Mouse (Mus musculus): ENCODE data around the gene 1520401A03Rik. TPM values are rescaled to one million over a fixed set of nuclear protein-coding genes. Genes with fewer than 3 reads are reported as not detected.

The 1520401A03Rik gene
- polyA plus RNA-seq, 1 experiment from 2014 or later: not detected

GRCm38 (mm10) chr17:23757581-23757980 is 35.0 kb upstream of the 1520401A03Rik start:
- no peaks in the 10 kb centered on the region for H3K4me1 ChIP-seq (ENCODE audit: control insufficient read depth, insufficient read depth, low read length)
- no peak for ATAC-seq

GRCm38 (mm10) chr17:23755689-23756088 is 33.1 kb upstream of the 1520401A03Rik start:
- WGBS: 91% methylated on average over 13 of the region's 13 CpGs
- Histone ChIP-seq H3K4me2 (ENCODE audit: low read depth, low read length) (no peak overlapping the region), H3K9me3 (ENCODE audit: control insufficient read depth, low read length) (no peaks in the 10 kb centered on the region), H3K4me1 (ENCODE audit: control insufficient read depth, insufficient read depth, low read length) (no peaks in the 10 kb centered on the region), H3K4me3 (ENCODE audit: low read length) (no peak overlapping the region), H3K27ac (ENCODE audit: low read length) (no peak overlapping the region), H3K9ac (ENCODE audit: low read depth, low read length) (no peak overlapping the region), H3K27me3 (replicated peaks; ENCODE audit: control insufficient read depth, insufficient read depth, low read length) (no peaks in the 10 kb centered on the region), H3K36me3 (ENCODE audit: control insufficient read depth, insufficient read depth, low read length) (peaks cover 17% of the 10 kb centered on the region)
- ATAC-seq: no peak; the same call in 1 of the 2 replicates

More at GRCm38 (mm10) chr17:23757581-23757980, 35.0 kb upstream of the 1520401A03Rik start:
- no peaks in the 10 kb centered on the region for H3K9me3 ChIP-seq (ENCODE audit: control insufficient read depth, low read length)
- H3K27ac ChIP-seq (ENCODE audit: low read length): no peak overlapping the region
- no peak overlapping the region for H3K9ac ChIP-seq (ENCODE audit: low read depth, low read length)
- peaks cover 22% of the 10 kb centered on the region for H3K36me3 ChIP-seq (ENCODE audit: control insufficient read depth, insufficient read depth, low read length)
- no peaks in the 10 kb centered on the region for H3K27me3 ChIP-seq (replicated peaks; ENCODE audit: control insufficient read depth, insufficient read depth, low read length)
- 95% methylated on average over 9 of the region's 9 CpGs for WGBS
- H3K4me2 ChIP-seq (ENCODE audit: low read depth, low read length): no peak overlapping the region
- H3K4me3 ChIP-seq (ENCODE audit: low read length): no peak overlapping the region

- 83% methylated on average over 11 of the region's 11 CpGs for WGBS
- peak overlapping the region; percentile 31; the same call in 1 of the 2 replicates for H3K9ac ChIP-seq (ENCODE audit: low read depth, low read length)
- peak overlapping the region; percentile 23 for H3K4me3 ChIP-seq (ENCODE audit: low read length)
Measured at GRCm38 (mm10) chr17:23749400-23750191, 27.0 kb upstream of the 1520401A03Rik start.

GRCm38 (mm10) chr17:23748631-23749391 is 26.2 kb upstream of the 1520401A03Rik start:
- Histone ChIP-seq H3K4me3 (ENCODE audit: low read length) (peak overlapping the region; percentile 23), H3K9ac (ENCODE audit: low read depth, low read length) (peak overlapping the region; percentile 31; the same call in 1 of the 2 replicates), H3K27ac (ENCODE audit: low read length) (no peak overlapping the region), H3K9me3 (ENCODE audit: control insufficient read depth, low read length) (no peaks in the 10 kb centered on the region), H3K4me1 (ENCODE audit: control insufficient read depth, insufficient read depth, low read length) (peaks cover 19% of the 10 kb centered on the region), H3K36me3 (ENCODE audit: control insufficient read depth, insufficient read depth, low read length) (no peaks in the 10 kb centered on the region), H3K4me2 (ENCODE audit: low read depth, low read length) (peak overlapping the region; percentile 40), H3K27me3 (replicated peaks; ENCODE audit: control insufficient read depth, insufficient read depth, low read length) (peaks cover 25% of the 10 kb centered on the region)
- ATAC-seq: peak; percentile 74
- 30% methylated on average over 10 of the region's 10 CpGs for WGBS

More at GRCm38 (mm10) chr17:23749400-23750191, 27.0 kb upstream of the 1520401A03Rik start:
- H3K9me3 ChIP-seq (ENCODE audit: control insufficient read depth, low read length): no peaks in the 10 kb centered on the region
- H3K27me3 ChIP-seq (replicated peaks; ENCODE audit: control insufficient read depth, insufficient read depth, low read length): peaks cover 18% of the 10 kb centered on the region
- H3K4me2 ChIP-seq (ENCODE audit: low read depth, low read length): peak overlapping the region; percentile 40
- no peak for ATAC-seq
- no peak overlapping the region for H3K27ac ChIP-seq (ENCODE audit: low read length)
- H3K36me3 ChIP-seq (ENCODE audit: control insufficient read depth, insufficient read depth, low read length): no peaks in the 10 kb centered on the region
- peaks cover 15% of the 10 kb centered on the region for H3K4me1 ChIP-seq (ENCODE audit: control insufficient read depth, insufficient read depth, low read length)

GRCm38 (mm10) chr17:23748026-23748425 is 25.4 kb upstream of the 1520401A03Rik start:
- no peak for ATAC-seq
- H3K9ac ChIP-seq (ENCODE audit: low read depth, low read length): no peak overlapping the region
- no peaks in the 10 kb centered on the region for H3K9me3 ChIP-seq (ENCODE audit: control insufficient read depth, low read length)
- H3K4me1 ChIP-seq (ENCODE audit: control insufficient read depth, insufficient read depth, low read length): peaks cover 19% of the 10 kb centered on the region
- no peak overlapping the region for H3K4me2 ChIP-seq (ENCODE audit: low read depth, low read length)
- H3K27ac ChIP-seq (ENCODE audit: low read length): no peak overlapping the region
- no peak overlapping the region for H3K4me3 ChIP-seq (ENCODE audit: low read length)
- H3K36me3 ChIP-seq (ENCODE audit: control insufficient read depth, insufficient read depth, low read length): no peaks in the 10 kb centered on the region
- peaks cover 33% of the 10 kb centered on the region for H3K27me3 ChIP-seq (replicated peaks; ENCODE audit: control insufficient read depth, insufficient read depth, low read length)
- WGBS: 28% methylated on average over 6 of the region's 6 CpGs

GRCm38 (mm10) chr17:23747471-23747870 is 24.9 kb upstream of the 1520401A03Rik start:
- 86% methylated on average over 3 of the region's 3 CpGs for WGBS
- Histone ChIP-seq H3K36me3 (ENCODE audit: control insufficient read depth, insufficient read depth, low read length) (no peaks in the 10 kb centered on the region), H3K9me3 (ENCODE audit: control insufficient read depth, low read length) (no peaks in the 10 kb centered on the region), H3K9ac (ENCODE audit: low read depth, low read length) (no peak overlapping the region), H3K27me3 (replicated peaks; ENCODE audit: control insufficient read depth, insufficient read depth, low read length) (peaks cover 38% of the 10 kb centered on the region), H3K4me1 (ENCODE audit: control insufficient read depth, insufficient read depth, low read length) (peaks cover 22% of the 10 kb centered on the region), H3K4me3 (ENCODE audit: low read length) (no peak overlapping the region), H3K4me2 (ENCODE audit: low read depth, low read length) (no peak overlapping the region), H3K27ac (ENCODE audit: low read length) (no peak overlapping the region)
- ATAC-seq: no peak

GRCm38 (mm10) chr17:23746767-23747166 is 24.2 kb upstream of the 1520401A03Rik start:
- H3K27ac ChIP-seq (ENCODE audit: low read length): no peak overlapping the region
- no peaks in the 10 kb centered on the region for H3K9me3 ChIP-seq (ENCODE audit: control insufficient read depth, low read length)
- H3K4me1 ChIP-seq (ENCODE audit: control insufficient read depth, insufficient read depth, low read length): peaks cover 25% of the 10 kb centered on the region
- ATAC-seq: no peak
- WGBS: 87% methylated on average over 3 of the region's 3 CpGs
- H3K36me3 ChIP-seq (ENCODE audit: control insufficient read depth, insufficient read depth, low read length): no peaks in the 10 kb centered on the region
- H3K4me2 ChIP-seq (ENCODE audit: low read depth, low read length): no peak overlapping the region
- no peak overlapping the region for H3K4me3 ChIP-seq (ENCODE audit: low read length)
- peaks cover 45% of the 10 kb centered on the region for H3K27me3 ChIP-seq (replicated peaks; ENCODE audit: control insufficient read depth, insufficient read depth, low read length)
- H3K9ac ChIP-seq (ENCODE audit: low read depth, low read length): no peak overlapping the region

- Histone ChIP-seq H3K4me2 (ENCODE audit: low read depth, low read length) (peak overlapping the region; percentile 65; the same call in 1 of the 2 replicates), H3K9ac (ENCODE audit: low read depth, low read length) (no peak overlapping the region), H3K4me3 (ENCODE audit: low read length) (no peak overlapping the region), H3K36me3 (ENCODE audit: control insufficient read depth, insufficient read depth, low read length) (no peaks in the 10 kb centered on the region), H3K9me3 (ENCODE audit: control insufficient read depth, low read length) (no peaks in the 10 kb centered on the region), H3K27me3 (replicated peaks; ENCODE audit: control insufficient read depth, insufficient read depth, low read length) (peaks cover 50% of the 10 kb centered on the region), H3K4me1 (ENCODE audit: control insufficient read depth, insufficient read depth, low read length) (peaks cover 25% of the 10 kb centered on the region), H3K27ac (ENCODE audit: low read length) (no peak overlapping the region)
- 13% methylated on average over 12 of the region's 12 CpGs for WGBS
- ATAC-seq: no peak
Measured at GRCm38 (mm10) chr17:23746311-23746710, 23.7 kb upstream of the 1520401A03Rik start.
